Mouse (Mus musculus) cerebral cortex, adult 2 months (tissue): ENCODE measurements around the gene Denr.

Experiments
- WGBS: fragments of 180-500 bp; shearing (Covaris S2); methylation state at CpG from one replicate; pipeline ENCODE4 v1.1.7; 2018; 5-methylcytosine and 5-hydroxymethylcytosine counted together

The Denr gene

GRCm38 (mm10) chr5:123906976-123907630, at the start of gene Denr:
TSS of gene Denr (plus strand) at chr5:123907175.
- WGBS, result under 1% methylated on average over 57 of the region's 61 CpGs

GRCm38 (mm10) chr5:123858798-123859197, 48.2 kb upstream of the Denr start:
- 86% methylated on average over 11 of the region's 11 CpGs for WGBS

- WGBS, result 46% methylated on average over 15 of the region's 15 CpGs
These were observed 44.3 kb upstream of the Denr start for GRCm38 (mm10) chr5:123862374-123863350.

DNA sequence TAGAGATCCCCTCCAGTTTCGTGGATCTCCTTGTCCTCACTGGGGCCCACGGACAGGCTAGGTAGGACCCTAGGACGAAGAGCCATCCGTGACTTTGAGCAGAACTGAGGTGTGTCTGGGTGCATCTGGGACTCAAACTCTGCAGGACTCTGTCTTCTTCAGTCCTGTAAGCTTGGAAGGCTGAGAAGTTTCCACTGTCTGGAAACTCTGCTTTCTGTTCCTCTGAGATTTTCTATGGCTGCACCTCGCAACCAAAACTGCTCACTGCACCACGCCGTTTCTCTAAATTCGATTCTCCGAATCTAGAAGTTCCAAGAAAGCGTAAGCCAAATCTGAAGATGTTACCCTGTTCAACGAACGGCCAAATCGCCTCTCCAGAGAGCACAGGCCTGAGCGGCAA, 43.0 kb upstream of the Denr start:
- 88% methylated on average over 14 of the region's 14 CpGs for WGBS

DNA sequence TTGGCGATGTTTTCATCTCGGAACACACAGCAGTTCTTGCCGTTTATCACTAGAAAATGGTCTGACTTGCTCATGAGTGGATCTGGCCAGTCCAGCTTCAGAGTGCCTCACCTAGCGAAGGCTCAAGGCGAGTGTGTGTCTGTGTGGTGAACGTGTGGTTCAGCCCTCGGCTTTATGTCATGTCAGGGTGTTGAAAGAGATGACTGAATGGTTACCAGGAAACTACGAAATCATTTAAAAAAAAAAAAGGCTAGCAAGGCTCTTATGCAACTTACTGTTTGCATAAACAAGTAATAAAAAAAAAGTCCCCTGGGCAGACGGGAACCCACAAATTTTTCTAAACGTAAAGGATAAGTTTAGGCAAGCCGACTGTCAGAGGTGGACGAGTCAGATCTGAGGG, 41.6 kb upstream of the Denr start, which contains the start of gene Hcar2:
TSS of gene Hcar2 (minus strand) at position 135 of the 400 bp plus-strand sequence.
- 87% methylated on average over 12 of the region's 12 CpGs for WGBS

- 88% methylated on average over 4 of the region's 4 CpGs for WGBS
These were observed 40.5 kb upstream of the Denr start for GRCm38 (mm10) chr5:123866457-123866856.

- whole genome bisulfite sequencing, result 76% methylated on average over 4 of the region's 4 CpGs
These were observed 37.4 kb upstream of the Denr start for GRCm38 (mm10) chr5:123869615-123870014.

DNA sequence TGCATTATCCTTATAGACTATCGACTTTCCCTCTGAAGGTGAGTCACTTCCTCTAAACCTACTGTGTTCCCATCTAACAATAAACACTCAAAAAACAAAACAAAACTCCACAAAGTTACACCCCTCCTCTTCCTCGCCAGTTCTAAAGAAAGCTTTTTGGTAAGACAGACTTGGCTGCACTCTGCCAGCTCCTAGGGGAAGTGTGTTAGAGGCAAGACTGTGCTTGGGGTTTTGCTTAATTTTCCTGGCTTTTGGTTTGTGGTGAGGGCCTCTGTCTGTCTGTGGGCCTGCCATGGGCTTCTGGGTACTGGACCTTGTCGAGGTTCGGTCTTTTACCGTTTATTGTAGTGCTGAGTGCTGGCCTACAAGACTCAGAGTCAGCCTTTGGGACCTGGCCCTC, 32.8 kb upstream of the Denr start:
- 74% methylated on average over 5 of the region's 5 CpGs for WGBS

GRCm38 (mm10) chr5:123878056-123878455, 28.9 kb upstream of the Denr start:
- 46% methylated on average over 14 of the region's 14 CpGs for WGBS

- WGBS, result 53% methylated on average over 12 of the region's 12 CpGs
These were observed 27.0 kb upstream of the Denr start, which contains the start of gene Hcar1 for GRCm38 (mm10) chr5:123879928-123880327. TSS of gene Hcar1 (minus strand) at chr5:123880020.

- 83% methylated on average over 14 of the region's 14 CpGs for WGBS
These were observed 26.2 kb upstream of the Denr start for GRCm38 (mm10) chr5:123880778-123881177.

GRCm38 (mm10) chr5:123883891-123884290, 23.1 kb upstream of the Denr start:
- WGBS, result 39% methylated on average over 7 of the region's 7 CpGs

- 62% methylated on average over 10 of the region's 10 CpGs for WGBS
These were observed 22.6 kb upstream of the Denr start for GRCm38 (mm10) chr5:123884332-123884731.

- 78% methylated on average over 3 of the region's 3 CpGs for WGBS
These were observed 20.6 kb upstream of the Denr start for GRCm38 (mm10) chr5:123886365-123886764.

GRCm38 (mm10) chr5:123890312-123890711, 16.7 kb upstream of the Denr start:
- 93% methylated on average over 2 of the region's 2 CpGs for WGBS

DNA sequence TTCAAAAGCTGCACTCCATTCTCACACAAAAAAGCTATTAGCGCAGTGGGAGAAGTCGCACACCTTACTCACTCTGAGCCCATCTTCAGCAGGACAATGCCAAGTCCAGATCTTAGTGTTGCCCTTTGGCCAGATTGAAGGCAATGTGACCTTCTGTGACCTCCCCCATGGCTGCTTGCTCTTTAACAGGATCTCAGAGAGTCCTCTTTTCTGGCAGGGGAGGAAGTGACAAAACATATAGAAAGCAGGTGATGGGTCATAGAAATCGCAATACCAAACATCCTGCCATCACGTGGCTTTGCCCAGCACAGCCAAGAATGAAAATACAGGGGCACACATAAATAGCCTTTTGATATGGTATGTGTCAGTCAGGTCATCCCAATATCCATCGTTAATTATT, 16.0 kb upstream of the Denr start:
- 78% methylated on average over 5 of the region's 5 CpGs for WGBS

DNA sequence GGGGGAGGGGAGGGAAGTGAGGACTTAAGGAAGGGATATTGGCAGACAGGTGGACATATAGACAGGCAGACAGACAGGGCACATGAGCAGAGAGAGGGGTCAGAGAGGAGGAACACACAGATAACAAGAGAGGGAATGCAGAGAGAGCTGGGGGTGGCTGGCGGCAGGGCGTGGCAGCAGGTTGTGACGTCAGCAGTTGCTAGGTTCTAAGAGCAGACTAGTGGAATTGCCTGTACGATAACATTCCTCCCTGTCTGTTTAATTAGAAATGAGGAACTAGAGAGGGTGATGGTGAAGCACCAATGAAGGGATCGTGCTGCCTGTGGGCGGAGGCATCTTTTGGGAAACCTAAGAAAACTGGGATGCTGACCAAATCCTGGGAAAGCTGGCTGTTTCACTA, 15.3 kb upstream of the Denr start:
- WGBS, result 37% methylated on average over 6 of the region's 6 CpGs

- WGBS, result 90% methylated on average over 5 of the region's 5 CpGs
These were observed 13.5 kb upstream of the Denr start for GRCm38 (mm10) chr5:123893520-123893919.

- WGBS, result 85% methylated on average over 11 of the region's 11 CpGs
These were observed 10.6 kb upstream of the Denr start for GRCm38 (mm10) chr5:123896395-123896794.

DNA sequence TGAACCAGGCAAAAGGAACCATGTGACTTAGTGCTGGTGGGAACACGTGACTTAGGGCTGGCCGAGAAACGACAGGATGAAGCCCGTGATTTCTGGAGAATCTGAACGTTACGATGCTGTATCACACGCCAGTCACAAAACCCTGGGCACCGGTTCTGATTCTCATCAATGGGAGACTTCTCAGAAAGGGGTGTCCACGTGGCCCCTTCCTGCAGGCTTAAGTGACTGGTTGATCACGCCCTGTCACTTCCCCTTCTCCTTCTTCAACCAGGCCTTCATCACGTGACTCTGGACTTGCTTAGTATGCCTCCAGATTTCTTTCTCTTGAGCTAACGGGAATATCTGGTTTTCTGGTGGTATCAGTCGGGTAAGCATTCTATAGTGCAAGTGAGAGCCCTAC, 9.6 kb upstream of the Denr start:
- 81% methylated on average over 13 of the region's 13 CpGs for WGBS

DNA sequence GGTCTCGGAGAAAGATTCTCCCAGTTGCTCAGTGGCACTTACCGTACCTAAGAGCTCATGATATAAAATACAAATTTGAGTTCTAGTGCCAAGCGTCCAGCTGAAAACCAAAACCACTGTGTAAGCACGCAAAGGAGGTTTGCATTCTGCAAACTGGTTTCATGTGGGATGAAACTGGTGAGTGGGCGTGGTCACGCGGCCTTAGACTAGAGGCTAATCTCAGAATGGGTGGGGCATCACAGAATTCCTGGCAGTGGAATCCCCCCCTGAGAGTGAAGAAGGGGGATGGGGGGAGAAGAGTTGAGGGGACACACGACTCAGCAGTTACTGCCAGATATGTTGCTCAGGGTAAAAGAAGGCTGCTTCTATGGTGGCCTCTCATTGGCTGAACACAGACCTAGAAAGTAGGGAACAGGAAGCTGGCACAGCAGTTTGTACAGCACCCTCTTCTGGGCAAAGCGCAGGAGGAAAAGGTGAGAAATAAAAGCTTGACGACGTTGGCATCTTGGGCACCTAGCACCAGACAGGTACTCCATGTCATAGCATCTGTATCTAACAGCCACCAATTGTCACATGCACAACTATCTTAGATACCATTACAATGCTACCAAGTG, 2.8 kb upstream of the Denr start:
- 73% methylated on average over 11 of the region's 11 CpGs for WGBS
